Mouse (Mus musculus): ENCODE results near the gene Mpp6. TPM values are rescaled to one million over a fixed set of nuclear protein-coding genes. Genes with fewer than 3 reads are reported as not detected.

Mpp6 gene
- total RNA-seq, 4 experiments from 2014 or later: 56.0 to 63.6 (median 61.3) TPM

DNA sequence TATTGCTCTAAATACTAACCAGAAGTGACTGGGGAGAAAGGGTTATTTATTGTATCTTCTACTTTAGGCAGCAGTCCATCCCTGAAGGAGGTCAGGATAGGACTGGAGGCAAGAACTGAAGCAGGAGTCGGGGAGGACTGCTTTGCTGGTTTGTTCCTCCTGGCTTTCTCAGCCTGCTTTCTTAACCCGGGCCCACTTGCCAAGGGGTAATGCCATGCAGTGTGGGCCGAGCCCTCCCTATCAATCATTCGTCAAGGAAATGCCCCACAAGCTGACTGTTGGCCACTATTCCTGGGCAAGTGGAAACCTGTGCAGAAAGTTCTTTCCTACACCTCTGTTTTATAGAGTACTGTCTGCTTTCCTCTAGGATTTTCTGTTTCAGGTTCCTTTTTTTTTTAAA lies 39.3 kb downstream of the Mpp6 start:
- DNase-seq (ENCODE audit: low spot score): no peak

DNA sequence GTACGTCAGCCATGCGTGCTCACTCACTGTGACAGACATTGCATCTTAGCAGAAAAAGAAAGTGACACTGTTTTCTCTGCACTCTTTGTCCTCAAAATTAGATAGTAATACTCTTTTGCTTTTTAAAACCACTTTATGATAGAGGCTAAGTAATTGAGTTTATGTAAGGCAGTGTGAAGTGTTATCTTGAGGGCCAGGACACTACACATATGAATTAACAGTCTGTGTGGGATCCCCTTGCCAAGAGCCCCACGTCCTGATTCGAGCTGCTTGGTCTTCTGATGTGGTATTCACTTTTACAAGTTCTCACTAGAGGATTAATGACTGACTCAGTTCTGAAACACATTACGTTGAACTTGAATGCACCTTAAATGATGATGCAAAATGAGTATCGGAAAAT lies 49.8 kb downstream of the Mpp6 start:
- DNase-seq (ENCODE audit: low spot score): no peak

DNA sequence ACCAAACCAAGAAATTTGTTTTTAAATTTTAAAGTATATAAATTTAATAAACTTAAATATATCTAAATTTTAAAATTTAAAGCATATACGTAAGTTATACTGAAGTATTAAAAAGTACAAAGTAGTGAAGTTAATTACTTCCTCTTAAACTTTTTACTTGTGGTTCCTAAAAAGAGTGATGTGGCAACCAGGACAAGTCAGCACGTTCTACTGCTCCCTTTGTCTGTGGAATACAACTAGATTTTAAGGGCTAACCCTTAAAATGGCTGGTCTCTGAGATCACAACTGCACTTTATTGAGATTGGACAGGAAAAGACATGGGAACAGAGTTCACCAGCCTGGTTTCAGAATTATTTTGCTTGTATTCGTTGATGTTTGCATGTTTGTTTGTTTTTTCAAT lies 53.0 kb downstream of the Mpp6 start:
- DNase-seq (ENCODE audit: low spot score): no peak

DNA sequence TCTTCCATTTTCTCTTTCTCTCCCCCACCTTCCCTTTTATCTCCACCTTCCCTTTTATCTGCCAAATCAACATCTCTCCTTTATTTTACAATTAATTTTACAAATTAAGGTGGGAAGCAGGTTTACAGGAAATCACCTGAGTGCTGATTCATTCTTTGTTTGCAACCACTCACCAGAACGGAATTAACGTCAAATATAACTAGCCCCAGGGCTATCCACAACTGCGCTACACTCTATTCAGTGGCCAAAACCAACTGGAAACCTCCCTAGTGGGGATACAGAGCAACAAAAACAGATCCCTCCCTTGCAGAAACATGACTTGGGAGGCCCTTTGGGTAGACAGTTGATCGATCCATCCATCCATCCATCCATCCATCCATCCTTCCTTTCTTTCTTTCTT lies 58.8 kb downstream of the Mpp6 start:
- no peak for DNase-seq (ENCODE audit: low spot score)

- DNase-seq (ENCODE audit: low spot score): no peak
Measured at GRCm38 (mm10) chr6:50169771-50170170, 59.7 kb downstream of the Mpp6 start.

- no peak for DNase-seq (ENCODE audit: low spot score)
Measured at GRCm38 (mm10) chr6:50175736-50176135, 65.7 kb downstream of the Mpp6 start.

GRCm38 (mm10) chr6:50180189-50180588 lies 70.1 kb downstream of the Mpp6 start:
- peak; percentile 53 for DNase-seq (ENCODE audit: low spot score)

DNA sequence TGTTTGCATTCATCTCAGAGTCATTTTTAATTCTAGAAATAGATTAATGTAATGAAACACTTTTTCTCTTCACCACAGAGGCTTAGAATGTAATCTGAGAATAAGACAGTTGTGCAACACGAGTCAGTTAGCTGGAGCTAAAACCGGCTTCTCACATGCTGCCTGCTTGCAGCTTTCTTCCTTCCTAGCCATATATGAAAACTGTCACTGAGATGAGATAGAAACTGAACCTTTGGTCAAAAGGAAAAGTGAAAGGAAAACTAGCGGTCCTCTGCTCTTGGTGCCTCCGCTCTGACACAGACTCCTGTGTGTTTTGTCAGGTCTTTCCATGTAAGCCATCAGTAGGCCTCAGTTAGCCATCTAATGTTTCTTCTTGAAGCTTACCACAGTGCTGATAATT lies 77.9 kb downstream of the Mpp6 start:
- peak; percentile 18 for DNase-seq (ENCODE audit: low spot score)

GRCm38 (mm10) chr6:50189376-50189775 lies 79.3 kb downstream of the Mpp6 start:
- DNase-seq (ENCODE audit: low spot score): no peak

DNA sequence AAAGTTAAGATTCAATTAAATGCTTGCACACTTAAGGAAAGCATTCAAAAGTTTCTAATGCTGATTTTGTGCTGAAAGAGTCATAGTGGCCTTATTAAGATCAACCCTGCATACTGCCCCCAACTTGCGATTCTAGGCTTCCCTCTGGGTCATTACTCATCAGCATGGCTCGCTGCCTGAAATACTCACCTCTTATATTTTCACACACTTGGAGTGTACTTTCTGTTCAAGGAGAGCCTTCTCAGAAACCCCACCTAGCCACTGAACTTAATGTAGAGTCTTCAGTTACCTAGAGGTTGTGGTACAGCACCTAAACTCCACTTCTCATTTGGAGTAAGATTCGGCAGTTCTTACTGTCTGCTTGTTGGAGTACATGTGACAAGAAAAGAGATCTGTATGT lies 81.6 kb downstream of the Mpp6 start:
- DNase-seq (ENCODE audit: low spot score): no peak

GRCm38 (mm10) chr6:50192169-50192568 lies 82.1 kb downstream of the Mpp6 start:
- no peak for DNase-seq (ENCODE audit: low spot score)

DNA sequence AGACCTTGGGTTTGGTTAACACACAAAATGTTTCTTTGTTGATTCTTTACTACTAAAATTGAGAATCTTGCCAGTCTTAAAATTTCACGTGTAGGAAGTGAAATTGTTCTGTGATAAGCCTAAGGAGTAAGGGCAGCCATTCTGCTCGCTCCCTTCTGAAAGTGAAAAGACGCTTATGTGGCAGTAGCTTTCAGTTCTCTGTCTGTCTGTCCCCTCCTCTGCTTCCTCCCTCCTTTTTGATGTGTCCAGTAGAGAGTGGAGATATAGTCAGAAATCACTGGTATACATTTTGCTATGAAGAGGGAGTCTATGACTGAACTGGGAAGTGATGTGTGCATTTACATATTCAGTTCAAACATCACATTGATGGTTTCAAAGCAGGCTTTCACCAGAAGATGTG lies 82.8 kb downstream of the Mpp6 start:
- DNase-seq (ENCODE audit: low spot score): no peak

DNA sequence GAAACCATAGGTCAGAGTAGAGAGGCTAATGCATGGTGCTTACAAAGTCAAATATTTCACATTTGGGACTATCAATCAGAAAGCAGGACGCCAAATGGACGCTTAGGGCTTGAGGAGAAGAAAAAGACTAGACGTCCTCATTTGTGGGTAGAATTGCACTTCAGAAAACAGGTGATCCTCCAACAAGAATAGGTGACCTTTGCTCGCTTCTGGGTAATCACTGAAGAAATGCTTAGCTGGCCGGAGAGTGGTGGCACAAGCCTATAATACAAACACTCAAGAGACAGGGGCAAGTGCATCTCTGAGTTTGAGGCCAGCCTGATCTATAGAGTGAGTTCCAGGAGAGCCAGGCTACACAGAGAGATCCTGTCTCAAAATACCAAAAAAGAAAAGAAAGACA lies 83.8 kb downstream of the Mpp6 start:
- DNase-seq (ENCODE audit: low spot score): no peak

DNA sequence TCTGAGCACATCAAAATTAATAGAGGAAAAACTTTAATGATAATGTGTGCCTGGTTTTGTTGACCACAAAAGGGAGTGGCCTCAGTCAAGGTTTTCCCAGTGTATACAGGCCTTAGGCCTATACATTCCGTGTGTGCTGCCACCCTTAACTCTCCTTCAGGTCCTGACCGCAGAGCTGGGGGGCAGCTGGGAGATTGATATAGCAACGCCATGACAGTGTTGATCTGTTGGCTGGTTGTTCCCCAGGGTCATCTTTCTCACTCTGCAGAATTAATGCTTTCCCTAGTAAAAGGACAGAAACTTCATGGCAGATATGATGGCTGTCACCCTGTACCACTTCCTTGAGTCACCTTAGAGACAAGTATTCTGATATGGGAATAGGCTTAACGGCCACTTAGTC lies 94.3 kb downstream of the Mpp6 start:
- DNase-seq (ENCODE audit: low spot score): no peak

DNA sequence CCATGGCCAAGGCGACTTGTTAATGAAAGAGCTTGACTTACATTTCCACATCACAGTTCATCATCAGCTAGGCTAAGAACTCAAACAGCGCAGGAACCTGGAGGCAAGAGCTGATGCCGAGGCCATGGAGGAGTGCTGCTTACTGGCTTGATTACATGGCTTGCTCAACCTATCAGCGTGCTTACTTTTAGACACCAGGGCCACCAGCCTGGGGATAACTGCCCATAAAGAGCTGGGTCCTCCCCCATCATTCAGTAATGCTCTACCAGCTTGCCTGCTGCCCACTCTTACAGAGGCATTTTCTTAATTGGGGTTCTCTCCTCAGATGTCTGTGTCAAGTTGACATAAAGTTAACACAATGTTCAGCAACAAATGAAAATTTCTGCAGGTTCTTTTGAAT lies 95.1 kb downstream of the Mpp6 start:
- DNase-seq (ENCODE audit: low spot score): no peak

DNA sequence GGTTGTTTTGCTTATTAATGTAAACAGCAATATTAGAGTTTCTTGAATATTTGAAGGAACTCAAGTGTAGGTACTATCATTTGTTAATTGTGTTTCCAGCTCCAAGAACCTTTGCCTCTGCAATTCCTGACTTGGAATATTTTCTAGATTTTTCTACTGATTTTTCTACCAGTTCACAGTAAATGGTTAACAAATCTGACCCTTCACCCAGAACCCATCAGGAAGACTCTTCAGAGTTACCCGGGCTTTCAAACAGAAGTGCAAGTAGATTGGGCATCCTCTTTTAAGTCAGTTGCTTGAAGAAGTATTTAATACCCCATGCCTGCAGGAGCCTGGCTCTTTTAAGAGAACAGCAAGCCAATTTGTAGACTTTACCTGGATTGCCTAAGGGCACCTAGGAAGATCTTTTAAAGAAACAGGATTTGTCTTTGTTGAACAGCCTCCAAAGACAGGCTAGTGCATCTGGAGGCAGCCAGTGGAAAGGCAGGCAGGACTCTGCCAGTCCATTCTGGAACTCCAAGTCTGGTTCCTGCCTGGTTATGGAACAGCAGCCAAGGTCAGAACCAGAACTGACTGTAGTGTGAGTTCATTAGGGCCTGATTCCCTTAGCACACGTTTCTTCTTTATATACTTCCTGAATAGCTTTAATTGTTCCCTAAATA lies 104.8 kb downstream of the Mpp6 start:
- no peak for DNase-seq (ENCODE audit: low spot score)

DNA sequence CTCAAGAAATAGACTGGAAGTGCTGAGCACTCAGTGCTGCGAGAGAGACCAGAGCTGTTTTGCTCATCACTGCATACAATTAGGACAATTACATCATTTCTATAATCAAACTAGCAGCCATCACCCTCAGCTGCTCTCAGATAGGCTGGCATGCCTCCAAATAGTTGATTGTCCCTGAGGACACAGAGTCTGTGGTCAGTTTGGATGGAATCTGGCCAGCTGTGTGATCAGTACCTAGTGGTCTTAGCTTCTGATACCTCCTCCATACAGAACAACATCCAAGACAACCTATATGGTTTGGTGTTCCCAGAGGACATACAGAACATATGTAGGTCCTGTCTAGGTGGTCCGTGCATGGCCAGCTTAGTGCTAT lies 105.3 kb downstream of the Mpp6 start:
- DNase-seq (ENCODE audit: low spot score): no peak

DNA sequence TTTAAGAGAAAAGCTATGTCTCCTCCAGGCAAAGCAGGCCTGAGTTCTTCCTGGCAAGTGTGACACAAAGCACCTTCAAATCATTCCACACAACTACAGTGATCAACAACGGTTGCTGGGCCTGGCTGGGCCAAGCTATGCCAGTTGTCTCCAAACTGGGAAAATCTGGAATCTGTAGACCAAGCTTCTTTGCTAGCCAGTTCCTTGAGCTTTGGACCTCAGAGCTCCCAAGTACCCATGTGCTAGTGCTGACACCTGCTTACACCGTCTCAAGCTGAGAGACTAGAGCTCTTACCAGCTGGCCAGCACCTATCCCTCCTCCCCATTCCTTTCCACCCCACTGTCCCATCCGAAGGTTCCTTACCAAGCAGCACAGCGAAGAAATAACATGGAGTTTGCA lies 105.9 kb downstream of the Mpp6 start:
- DNase-seq (ENCODE audit: low spot score): no peak

- DNase-seq (ENCODE audit: low spot score): no peak
Measured at GRCm38 (mm10) chr6:50218628-50219027, 108.6 kb downstream of the Mpp6 start.

DNA sequence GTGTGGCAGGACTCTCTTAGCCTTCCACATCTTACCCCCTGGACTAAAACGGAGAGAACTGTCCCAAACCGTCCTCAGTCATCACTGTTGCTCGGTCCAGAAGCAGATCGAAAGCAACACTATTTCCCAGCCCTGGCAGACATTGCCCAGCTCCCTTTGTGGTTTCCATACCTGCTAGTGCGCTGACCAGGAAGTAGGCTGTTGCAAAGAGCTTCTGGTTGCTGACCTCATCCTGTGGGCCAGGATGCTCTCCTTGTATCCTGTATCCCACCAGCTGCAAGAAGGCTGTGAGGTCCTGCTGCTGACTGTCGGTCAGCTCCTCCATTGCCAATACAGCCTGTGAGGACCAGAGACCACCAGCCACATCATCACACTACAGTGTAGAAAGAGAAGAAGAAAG lies 109.0 kb downstream of the Mpp6 start:
- no peak for DNase-seq (ENCODE audit: low spot score)

- DNase-seq (ENCODE audit: low spot score): peak; percentile 7
Measured at GRCm38 (mm10) chr6:50220863-50221262, 110.8 kb downstream of the Mpp6 start.

GRCm38 (mm10) chr6:50222351-50222750 lies 112.3 kb downstream of the Mpp6 start:
- no peak for DNase-seq (ENCODE audit: low spot score)

- DNase-seq (ENCODE audit: low spot score): no peak
Measured at GRCm38 (mm10) chr6:50222986-50223385, 112.9 kb downstream of the Mpp6 start.

DNA sequence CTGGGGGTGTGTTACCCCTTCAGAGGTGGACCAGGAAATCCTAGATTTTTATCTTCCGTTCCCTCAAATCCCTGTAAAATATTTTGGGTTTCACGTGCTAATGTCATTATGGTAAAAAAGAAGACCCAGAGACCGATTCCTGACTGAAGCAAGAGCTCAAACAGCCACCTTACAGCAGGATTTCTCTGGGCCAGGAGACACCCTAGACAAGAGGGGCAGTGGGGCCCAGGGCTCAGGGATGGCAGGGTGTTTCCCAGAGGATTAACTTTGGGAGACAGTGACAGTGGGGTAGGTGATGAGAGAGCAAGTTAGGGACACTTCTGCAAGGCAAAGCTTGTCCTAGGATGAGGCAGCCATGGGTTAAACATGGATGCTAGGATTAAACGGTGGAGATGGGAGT lies 113.6 kb downstream of the Mpp6 start:
- no peak for DNase-seq (ENCODE audit: low spot score)
